Mouse (Mus musculus) neural tube, embryonic 14.5 days (tissue): ENCODE results near the gene Mfsd2a. TPM values are rescaled to one million over a fixed set of nuclear protein-coding genes. Genes with fewer than 3 reads are reported as not detected.

Experiments used
- ATAC-seq: fragments of 200-750 bp; cut with Nextera tagmentation; 2 replicates; pipeline ENCODE4 v1.8.0; 2017; ENCODE audit warnings: low read depth, mild to moderate bottlenecking, moderate TSS enrichment, moderate library complexity
- H3K27ac ChIP-seq: fragments of 300-500 bp; sonication (generic); 2 replicates; pipeline ENCODE4 v1.5.1; 2014; ENCODE audit warnings: low read depth, mild to moderate bottlenecking, control low read depth, low read length, moderate library complexity, mixed read lengths
- H3K27me3 ChIP-seq: fragments of 300-500 bp; sonication (generic); 2 replicates; pipeline ENCODE4 v1.6.1; 2014; ENCODE audit warnings: low read length; ENCODE audit not compliant: control insufficient read depth, insufficient read depth
- H3K36me3 ChIP-seq: fragments of 300-500 bp; sonication (generic); 2 replicates; pipeline ENCODE4 v1.6.1; 2014; ENCODE audit warnings: low read length, mixed read lengths; ENCODE audit not compliant: control insufficient read depth, insufficient read depth
- H3K4me1 ChIP-seq: fragments of 300-500 bp; sonication (generic); 2 replicates; pipeline ENCODE4 v1.6.1; 2014; ENCODE audit warnings: low read length; ENCODE audit not compliant: control insufficient read depth, insufficient read depth
- H3K4me2 ChIP-seq: fragments of 300-500 bp; sonication (generic); 2 replicates; pipeline ENCODE4 v1.6.1; 2014; ENCODE audit warnings: mild to moderate bottlenecking, low read depth, low read length, control low read depth
- H3K4me3 ChIP-seq: fragments of 300-500 bp; sonication (generic); 2 replicates; pipeline ENCODE4 v1.5.1; 2014; ENCODE audit warnings: low read depth, low read length, control low read depth, mixed read lengths
- H3K9ac ChIP-seq: fragments of 300-500 bp; sonication (generic); replicated peaks from 2 replicates; pipeline ENCODE4 v1.6.1; 2014; ENCODE audit warnings: low read depth, mild to moderate bottlenecking, control low read depth, low read length, mixed read lengths
- H3K9me3 ChIP-seq: fragments of 300-500 bp; sonication (generic); 2 replicates; pipeline ENCODE4 v1.6.1; 2016; ENCODE audit warnings: low read length; ENCODE audit not compliant: control insufficient read depth
- WGBS: fragments of 180-500 bp; shearing (Covaris S2); extraction: QIAGEN DNeasy Blood & Tissue Kit; methylation state at CpG from one replicate; pipeline ENCODE4 v1.1.7; 2014; 5-methylcytosine and 5-hydroxymethylcytosine counted together
- polyA plus RNA-seq: library from polyadenylated mRNA; unstranded; fragments of >200 nt; fragmentation: Nextera tagmentation; extraction: Ambion mirVana; gene quantifications from 2 replicates; pipeline ENCODE4 v1.2.1, GENCODE M21; 2014

Mfsd2a gene
- polyA plus RNA-seq, 1 experiment from 2014 or later: 25.5 TPM

DNA sequence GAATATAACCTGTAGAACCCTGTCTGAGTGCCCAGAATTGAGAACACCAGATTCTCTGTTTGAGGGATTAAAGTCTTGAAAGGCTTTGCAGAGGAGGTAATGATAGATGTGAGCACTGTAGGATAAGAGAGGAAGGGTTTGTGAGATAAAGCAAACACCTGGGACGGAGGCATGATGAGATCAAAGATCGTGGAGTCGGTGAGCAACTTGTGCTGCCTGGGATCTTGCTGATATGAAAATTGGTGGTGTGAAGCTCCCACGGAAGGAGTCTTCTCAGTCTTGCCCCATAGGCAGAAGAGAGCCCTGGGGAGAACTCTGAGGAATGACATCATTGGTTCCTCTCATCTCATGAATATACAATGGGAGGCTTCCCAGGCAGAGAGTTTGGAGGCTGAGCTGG is 7.1 kb upstream of the Mfsd2a start:
- Histone ChIP-seq H3K9me3 (no peaks in the 10 kb centered on the region), H3K27me3 (no peaks in the 10 kb centered on the region), H3K36me3 (no peaks in the 10 kb centered on the region), H3K27ac (no peak overlapping the region), H3K4me1 (0 out of 2 replicates have a peak, but pooled peaks cover 1% of the 10 kb centered on the region), H3K4me2 (no peak overlapping the region), H3K9ac (no peak overlapping the region), H3K4me3 (no peak overlapping the region)
- ATAC-seq: no peak
- 92% methylated on average over 4 of the region's 4 CpGs for WGBS

DNA sequence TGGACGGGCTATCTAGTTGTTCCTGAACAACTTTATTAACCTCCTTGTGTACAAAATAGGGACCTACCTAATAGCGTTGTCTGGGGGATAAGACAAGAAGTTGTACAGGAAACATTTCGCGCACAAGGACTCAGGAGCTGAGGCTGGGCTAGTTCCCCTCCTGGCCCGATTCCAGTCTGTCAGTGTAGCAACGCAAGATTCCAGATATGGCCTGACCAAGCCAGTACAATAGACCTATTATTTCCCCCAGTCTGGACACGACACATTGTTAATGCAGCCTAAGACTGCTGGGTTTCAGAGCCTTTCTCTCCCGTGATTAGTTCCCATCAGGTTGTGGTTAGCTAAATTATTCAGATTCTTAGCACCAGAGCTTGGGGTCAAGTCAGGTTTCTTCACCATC is 1.8 kb upstream of the Mfsd2a start:
- peaks cover 7% of the 10 kb centered on the region; the same call in 1 of the 2 replicates for H3K4me1 ChIP-seq
- no peak for ATAC-seq
- H3K4me2 ChIP-seq: no peak overlapping the region
- H3K9ac ChIP-seq: no peak overlapping the region
- no peaks in the 10 kb centered on the region for H3K36me3 ChIP-seq
- WGBS: 25% methylated on average over 8 of the region's 8 CpGs
- H3K27me3 ChIP-seq: no peaks in the 10 kb centered on the region
- H3K9me3 ChIP-seq: no peaks in the 10 kb centered on the region
- 0 out of 2 replicates have a peak overlapping the region, but pooled peaks have one; percentile 3 for H3K27ac ChIP-seq
- no peak overlapping the region for H3K4me3 ChIP-seq

DNA sequence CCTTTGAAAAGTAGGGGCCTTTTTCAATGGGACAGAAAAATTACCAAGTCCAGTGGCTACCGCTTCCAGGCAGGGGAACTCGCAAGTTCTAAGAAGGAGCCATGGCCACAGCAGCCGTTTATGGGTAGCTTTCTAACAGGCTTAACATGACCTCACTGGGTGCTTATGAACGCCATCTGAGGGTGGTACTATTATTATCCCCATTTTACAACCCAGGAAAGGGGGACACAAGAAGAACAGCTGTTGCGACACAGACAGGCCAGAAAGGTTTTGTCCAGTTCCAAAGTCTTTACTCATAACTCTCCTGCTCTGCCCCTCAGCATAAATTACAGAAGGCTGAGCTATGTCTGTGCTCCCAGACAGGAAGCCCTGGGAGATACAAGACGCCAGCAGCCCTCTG is 601 bp upstream of the Mfsd2a start:
- no peak for ATAC-seq
- Histone ChIP-seq H3K4me2 (peak overlapping the region; percentile 100), H3K4me1 (peaks cover 7% of the 10 kb centered on the region; the same call in 1 of the 2 replicates), H3K27ac (no peak overlapping the region), H3K9me3 (no peaks in the 10 kb centered on the region), H3K36me3 (no peaks in the 10 kb centered on the region), H3K27me3 (no peaks in the 10 kb centered on the region), H3K4me3 (peak overlapping the region; percentile 61), H3K9ac (peak overlapping the region; percentile 47; the same call in 1 of the 2 replicates)
- 9% methylated on average over 6 of the region's 6 CpGs for WGBS

GRCm38 (mm10) chr4:122960321-122961099 is 478 bp downstream of the Mfsd2a start:
- H3K36me3 ChIP-seq: no peaks in the 10 kb centered on the region
- H3K27me3 ChIP-seq: no peaks in the 10 kb centered on the region
- H3K9ac ChIP-seq: peak overlapping the region; percentile 47
- H3K4me3 ChIP-seq: peak overlapping the region; percentile 61
- WGBS: under 1% methylated on average over 43 of the region's 43 CpGs
- H3K4me1 ChIP-seq: peaks cover 11% of the 10 kb centered on the region; the same call in 1 of the 2 replicates
- H3K27ac ChIP-seq: no peak overlapping the region
- ATAC-seq: peak; percentile 57
- peak overlapping the region; percentile 100 for H3K4me2 ChIP-seq
- H3K9me3 ChIP-seq: no peaks in the 10 kb centered on the region

- Histone ChIP-seq H3K9me3 (no peaks in the 10 kb centered on the region), H3K27me3 (no peaks in the 10 kb centered on the region), H3K9ac (peak overlapping the region; percentile 32), H3K4me1 (peaks cover 18% of the 10 kb centered on the region; the same call in 1 of the 2 replicates), H3K4me2 (peak overlapping the region; percentile 100), H3K36me3 (no peaks in the 10 kb centered on the region), H3K4me3 (peak overlapping the region; percentile 61), H3K27ac (no peak overlapping the region)
- ATAC-seq: no peak
- 3% methylated on average over 8 of the region's 8 CpGs for WGBS
Observed at GRCm38 (mm10) chr4:122959816-122960215, 1.2 kb downstream of the Mfsd2a start.

DNA sequence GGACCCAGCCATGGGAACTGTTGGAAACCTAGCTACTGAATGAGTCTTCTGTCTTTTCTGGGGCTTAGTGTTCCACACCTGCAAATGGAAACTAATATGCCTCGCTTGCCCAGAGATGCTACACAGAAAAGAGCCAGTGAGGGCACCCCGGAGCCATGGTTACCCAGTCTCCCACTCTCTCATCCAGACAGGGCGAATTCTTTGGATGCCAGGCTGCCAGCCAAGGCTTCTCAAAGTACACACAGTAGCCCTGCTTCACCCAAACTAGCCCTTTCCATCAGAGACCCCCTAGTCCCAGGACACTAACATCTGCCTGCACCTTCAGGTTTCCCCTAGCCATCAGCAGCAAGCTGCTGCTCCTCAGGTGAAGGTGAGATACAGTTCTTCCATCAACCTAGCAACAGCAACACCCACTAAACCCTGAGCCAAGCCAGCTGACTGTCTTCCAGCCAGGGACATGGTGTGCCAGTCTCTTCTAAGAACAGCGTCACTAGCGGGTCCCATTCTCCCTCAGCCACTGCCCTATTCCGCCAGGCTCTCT is 2.4 kb downstream of the Mfsd2a start:
- H3K27ac ChIP-seq: peak overlapping the region; percentile 39
- H3K4me3 ChIP-seq: no peak overlapping the region
- H3K4me1 ChIP-seq: peaks cover 19% of the 10 kb centered on the region; the same call in 1 of the 2 replicates
- 0 out of 2 replicates have a peak overlapping the region, but pooled peaks have one; percentile 6 for H3K4me2 ChIP-seq
- no peak overlapping the region for H3K9ac ChIP-seq
- no peak for ATAC-seq
- no peaks in the 10 kb centered on the region for H3K27me3 ChIP-seq
- H3K36me3 ChIP-seq: no peaks in the 10 kb centered on the region
- WGBS: 78% methylated on average over 6 of the region's 6 CpGs
- no peaks in the 10 kb centered on the region for H3K9me3 ChIP-seq

GRCm38 (mm10) chr4:122956301-122956700 is 4.7 kb downstream of the Mfsd2a start:
- Histone ChIP-seq H3K27ac (no peak overlapping the region), H3K27me3 (no peaks in the 10 kb centered on the region), H3K9ac (no peak overlapping the region), H3K4me1 (peaks cover 17% of the 10 kb centered on the region; the same call in 1 of the 2 replicates), H3K9me3 (no peaks in the 10 kb centered on the region), H3K4me2 (peak overlapping the region; percentile 48; the same call in 1 of the 2 replicates), H3K4me3 (no peak overlapping the region), H3K36me3 (no peaks in the 10 kb centered on the region)
- WGBS: 80% methylated on average over 5 of the region's 6 CpGs
- ATAC-seq: no peak

- Histone ChIP-seq H3K4me3 (peak overlapping the region; percentile 24; the same call in 1 of the 2 replicates), H3K9me3 (no peaks in the 10 kb centered on the region), H3K9ac (peak overlapping the region; percentile 29), H3K4me1 (peaks cover 17% of the 10 kb centered on the region; the same call in 1 of the 2 replicates), H3K36me3 (no peaks in the 10 kb centered on the region), H3K27me3 (no peaks in the 10 kb centered on the region), H3K27ac (peak overlapping the region; percentile 82), H3K4me2 (peak overlapping the region; percentile 48)
- peak; percentile 94 for ATAC-seq
- 12% methylated on average over 16 of the region's 17 CpGs for WGBS
Observed at GRCm38 (mm10) chr4:122955412-122956136, 5.4 kb downstream of the Mfsd2a start.
